Mouse (Mus musculus): Measurements from ENCODE around the gene Txndc8.

The Txndc8 gene

DNA sequence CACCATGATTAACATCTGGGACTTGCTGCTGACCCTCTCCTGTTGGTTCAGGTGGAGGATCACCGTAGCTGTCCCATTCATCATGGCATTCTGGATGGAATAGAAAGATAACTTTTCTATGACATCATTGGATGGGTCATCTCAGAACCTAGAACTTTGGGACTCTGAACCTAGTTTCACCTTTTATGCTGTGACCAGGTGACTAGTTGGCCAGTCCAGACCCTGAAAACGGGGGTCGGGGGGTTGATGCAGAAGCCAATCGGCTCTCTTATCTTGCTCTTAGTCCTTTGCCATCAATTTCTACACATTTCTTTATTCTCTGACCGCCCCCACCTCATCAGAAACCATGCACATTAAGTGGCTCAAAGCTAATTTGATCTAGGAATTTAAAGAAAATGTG is at the start of gene Txndc8:
Txndc8 (minus strand) TSS at position 101 of the 400 bp plus-strand sequence.
- in situ Hi-C loops (cut with MboI, MseI), result no loop called here

DNA sequence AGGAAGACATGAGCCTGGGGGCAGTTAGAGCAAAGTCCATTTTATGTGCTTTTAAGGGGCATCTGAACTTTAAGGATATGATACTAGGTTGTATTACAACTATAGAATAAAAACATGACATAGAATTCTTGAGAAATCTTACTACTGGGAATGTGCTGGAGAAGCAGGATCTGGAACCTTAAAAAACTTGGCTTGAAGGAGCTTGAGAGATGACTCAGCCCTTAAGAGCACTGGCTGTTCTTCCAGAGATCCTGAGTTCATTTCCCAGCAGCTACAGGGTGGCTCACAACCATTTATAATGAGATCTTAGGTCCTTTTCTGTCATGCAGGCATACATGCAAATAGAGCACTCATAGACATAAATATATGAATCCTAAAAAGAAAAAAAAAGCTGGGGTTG is 46.7 kb upstream of the Txndc8 start:
- in situ Hi-C loops (cut with MboI, MseI), result loop anchor here (10.0 kb wide), 1 partner anchor 151 kb away; no protein-coding TSS in a partner anchor

DNA sequence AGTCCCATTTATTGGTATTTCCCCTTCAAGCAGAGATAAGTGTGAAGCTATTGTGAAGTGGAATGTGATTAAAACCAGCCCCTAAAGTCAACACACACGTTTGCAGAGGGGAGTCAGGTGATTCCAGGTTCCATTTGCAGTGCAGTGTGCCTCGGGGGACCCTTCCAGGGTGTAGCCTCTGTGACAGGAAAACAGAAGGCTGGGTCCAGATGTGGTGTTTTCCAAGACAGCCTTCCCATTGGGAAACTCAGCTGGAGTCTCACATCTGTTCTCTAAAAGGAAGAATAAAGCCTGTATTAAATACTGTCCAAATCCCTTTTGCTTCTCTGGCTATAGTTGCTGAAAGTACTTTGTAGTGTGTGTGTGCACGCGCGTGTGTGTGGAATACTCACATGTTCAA is 45.5 kb upstream of the Txndc8 start:
- in situ Hi-C loops (cut with MboI, MseI), result loop anchor here (10.0 kb wide), 1 partner anchor 150 kb away; no protein-coding TSS in a partner anchor

DNA sequence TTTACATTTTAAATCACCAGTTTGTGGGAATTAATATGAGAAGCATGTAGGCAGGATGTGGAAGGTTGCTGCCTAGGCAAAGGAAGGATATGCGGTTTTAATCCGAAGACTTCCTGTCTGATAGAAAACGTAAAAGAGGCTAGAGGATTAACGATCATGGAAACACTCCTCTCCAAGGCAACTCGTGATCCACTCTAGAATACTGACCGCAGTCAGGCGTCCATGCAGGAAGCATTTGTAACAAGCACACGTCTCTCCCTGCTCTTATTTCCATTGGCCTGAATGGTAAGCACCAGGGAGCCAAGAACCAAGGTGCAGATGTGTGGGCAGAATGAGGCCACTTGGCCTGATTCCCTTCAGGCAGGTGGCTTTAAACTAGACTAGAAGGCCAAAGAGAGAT is 41.8 kb upstream of the Txndc8 start:
- in situ Hi-C loops (cut with MboI, MseI), result loop anchor here (10.0 kb wide), 1 partner anchor 146 kb away; no protein-coding TSS in a partner anchor

DNA sequence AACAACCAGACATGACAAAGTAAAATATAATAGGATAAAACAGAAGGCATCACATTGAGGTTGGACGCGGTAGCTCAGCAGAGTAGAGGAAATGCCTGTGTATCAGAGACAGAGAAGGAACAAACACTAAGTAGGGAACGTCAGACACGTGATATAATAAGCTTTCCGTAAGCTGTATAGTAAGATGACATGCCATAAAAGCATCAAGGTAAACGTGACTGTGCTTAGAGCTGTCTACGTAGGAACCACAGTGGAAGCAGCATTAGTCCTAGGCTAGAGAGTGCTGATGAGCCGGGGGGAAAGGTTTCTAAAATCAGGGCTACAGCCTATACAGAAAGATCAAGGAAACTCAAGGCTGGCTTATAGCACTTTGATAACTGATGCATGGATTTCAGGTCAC is 41.4 kb upstream of the Txndc8 start:
- in situ Hi-C loops (cut with MboI, MseI), result loop anchor here (10.0 kb wide), 1 partner anchor 145 kb away; no protein-coding TSS in a partner anchor

DNA sequence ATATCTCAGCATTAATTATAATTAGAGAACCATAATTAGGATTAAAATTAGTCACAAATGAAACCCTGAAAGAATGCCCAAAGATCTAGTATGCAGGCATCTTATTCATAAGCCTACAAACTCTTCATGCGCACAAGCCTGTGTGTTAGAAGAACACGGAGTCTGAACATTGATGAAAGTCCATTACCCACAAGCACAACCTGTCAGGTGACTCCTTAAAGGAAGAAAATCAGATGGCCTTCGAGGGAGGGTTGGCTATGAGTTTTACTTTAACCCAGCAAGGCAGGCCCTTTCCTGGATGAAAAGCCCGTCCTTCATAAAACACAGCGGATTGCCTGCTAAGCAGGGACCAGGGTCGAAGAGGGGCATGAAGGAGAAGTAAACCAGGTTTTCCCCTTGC is 35.9 kb upstream of the Txndc8 start:
- in situ Hi-C loops (cut with MboI, MseI), result no loop called here

DNA sequence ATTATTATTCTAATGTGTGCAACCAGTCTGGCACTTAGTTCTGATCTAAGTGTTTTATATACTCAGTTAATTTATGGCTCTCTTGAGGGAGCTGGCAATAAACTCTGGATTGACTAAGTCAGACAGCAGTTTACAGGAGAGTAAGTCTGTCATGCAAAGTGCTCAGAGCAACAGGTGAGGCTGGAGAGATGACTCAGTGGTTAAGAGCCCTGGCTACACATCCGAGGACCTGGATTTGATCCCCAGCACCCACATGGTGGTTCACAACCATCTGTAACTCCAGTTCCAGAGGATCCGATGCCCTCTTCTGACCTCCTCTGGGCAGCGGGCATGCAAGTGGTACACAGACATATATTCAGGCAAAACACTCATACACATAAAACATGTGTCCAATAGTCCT is 35.4 kb upstream of the Txndc8 start:
- in situ Hi-C loops (cut with MboI, MseI), result no loop called here

DNA sequence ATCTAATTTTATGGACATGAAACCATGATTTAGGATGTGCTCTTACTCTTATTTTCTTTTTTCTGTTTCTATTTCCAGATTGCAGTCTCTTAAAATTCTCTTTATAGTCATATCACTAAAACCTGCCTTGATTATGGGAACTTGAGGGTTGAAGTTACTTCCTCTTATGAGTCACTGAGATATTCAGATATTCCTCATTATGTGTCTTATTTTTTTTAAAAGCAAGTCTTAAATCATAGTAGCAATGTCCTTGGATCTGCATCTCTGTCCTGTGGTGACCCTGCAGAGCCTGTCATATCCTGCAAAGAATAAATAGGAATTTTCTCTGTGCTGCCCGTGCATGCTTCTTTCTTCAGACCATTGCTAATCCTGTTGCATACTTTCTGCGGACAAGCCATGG is 31.2 kb upstream of the Txndc8 start:
- in situ Hi-C loops (cut with MboI, MseI), result no loop called here

DNA sequence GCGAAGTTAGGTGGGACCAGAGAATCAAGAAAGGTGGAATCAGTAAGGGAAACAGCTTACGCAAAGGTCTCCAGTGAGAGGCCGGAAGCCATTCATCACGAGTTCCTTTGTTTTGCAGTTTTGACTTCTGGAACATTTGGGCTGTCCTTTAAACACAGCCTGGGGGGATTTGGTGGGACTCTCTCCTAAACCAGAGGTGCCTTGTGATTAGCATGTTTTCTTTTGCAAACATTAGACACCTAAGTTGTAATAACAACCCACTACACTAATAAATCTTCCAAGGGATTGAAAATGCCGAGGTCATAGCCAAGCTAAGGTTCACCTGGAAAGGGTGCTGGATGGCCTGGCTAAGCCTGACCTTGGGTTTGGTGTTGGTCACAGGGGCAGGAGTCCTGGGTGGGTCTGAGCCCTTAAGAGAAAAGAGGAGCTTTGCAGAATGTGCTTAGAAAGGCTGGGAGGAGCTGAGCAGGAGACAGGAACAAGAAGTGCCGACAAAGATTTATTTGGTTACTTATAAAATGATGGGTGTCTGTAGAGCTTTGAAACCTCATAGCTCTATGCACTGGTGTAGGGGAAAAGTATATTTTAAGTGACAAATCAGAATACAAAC is 28.3 kb upstream of the Txndc8 start:
- in situ Hi-C loops (cut with MboI, MseI), result loop anchor here (5.0 kb wide), 1 partner anchor 40 kb away; no protein-coding TSS in a partner anchor

DNA sequence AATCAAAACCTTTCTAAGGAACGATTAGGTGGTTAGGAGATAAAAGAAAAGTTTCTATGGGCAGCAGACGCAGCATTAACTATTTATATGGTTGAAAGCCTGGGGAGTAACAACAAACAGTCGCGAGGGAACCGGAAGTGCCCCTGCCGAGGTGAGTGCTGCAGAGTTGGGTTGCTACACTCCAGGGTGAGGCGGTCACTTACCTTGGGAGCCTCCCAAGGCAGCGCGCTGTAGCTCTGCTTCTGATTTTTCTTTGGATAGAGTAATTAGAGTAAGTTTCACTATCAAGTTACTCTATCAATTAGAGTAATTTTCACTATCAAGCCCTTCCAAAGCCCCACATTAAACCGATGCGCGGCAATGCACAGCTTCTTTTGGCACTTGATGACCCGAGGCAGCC is 25.7 kb upstream of the Txndc8 start:
- in situ Hi-C loops (cut with MboI, MseI), result loop anchor here (5.0 kb wide), 1 partner anchor 37 kb away; no protein-coding TSS in a partner anchor

DNA sequence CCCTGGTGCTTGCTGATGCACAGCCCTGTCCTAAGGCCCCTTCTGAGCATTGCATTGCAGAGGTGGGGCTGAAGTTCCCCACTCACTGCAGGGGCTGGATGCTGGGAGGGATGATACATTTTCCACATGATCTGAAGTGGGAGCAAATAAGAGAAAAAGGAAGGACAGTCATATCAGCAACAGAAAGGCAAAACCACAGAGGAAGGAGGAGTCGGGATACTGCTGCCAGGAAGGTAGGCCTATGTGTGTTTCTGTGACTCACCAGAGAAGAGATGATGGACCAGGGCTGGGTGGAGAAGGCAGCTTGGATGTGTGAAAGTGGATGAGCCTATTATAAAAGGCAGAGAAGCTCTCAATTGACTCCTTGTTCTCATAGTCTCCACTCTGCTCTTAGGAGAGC is 23.8 kb upstream of the Txndc8 start:
- in situ Hi-C loops (cut with MboI, MseI), result no loop called here

DNA sequence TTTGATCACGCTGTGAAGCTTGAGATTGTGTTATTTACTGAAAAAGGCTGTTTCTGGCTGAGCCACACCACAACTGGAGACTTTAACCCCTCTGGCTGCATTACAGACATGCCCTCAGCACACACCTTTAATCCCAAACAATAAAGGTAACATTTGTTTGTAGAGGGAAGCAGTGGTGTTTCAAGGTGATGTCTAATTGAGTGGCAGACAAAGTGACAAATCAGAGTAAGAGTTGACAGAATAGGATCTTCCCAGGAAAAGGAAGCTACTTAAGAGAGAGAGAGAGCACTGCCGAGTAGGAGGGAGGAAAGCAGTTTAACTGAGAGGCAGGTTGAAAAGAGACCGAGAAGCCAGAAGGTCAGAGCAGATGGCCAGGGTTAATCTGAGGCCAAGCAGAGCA is 5.4 kb downstream of the Txndc8 start:
- in situ Hi-C loops (cut with MboI, MseI), result no loop called here

DNA sequence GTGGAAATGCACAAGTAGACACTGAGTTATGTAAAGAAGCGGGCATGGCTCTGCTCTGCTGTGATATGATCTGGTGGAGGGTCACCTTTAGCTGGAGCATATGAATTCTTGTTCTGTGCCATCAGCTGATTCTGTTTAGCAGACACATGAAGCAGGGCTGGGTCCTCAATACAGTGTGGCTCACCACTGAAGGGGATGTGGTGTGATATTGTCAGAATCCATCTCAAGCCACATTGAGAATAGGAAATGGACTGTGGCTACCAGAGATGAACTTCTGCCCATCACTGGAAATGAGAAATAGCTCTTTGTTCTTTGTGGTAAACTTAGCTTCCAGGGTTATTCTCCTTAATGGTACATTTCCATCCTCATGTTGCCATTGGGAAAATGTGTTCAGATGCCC is 17.5 kb downstream of the Txndc8 start:
- in situ Hi-C loops (cut with MboI, MseI), result no loop called here

DNA sequence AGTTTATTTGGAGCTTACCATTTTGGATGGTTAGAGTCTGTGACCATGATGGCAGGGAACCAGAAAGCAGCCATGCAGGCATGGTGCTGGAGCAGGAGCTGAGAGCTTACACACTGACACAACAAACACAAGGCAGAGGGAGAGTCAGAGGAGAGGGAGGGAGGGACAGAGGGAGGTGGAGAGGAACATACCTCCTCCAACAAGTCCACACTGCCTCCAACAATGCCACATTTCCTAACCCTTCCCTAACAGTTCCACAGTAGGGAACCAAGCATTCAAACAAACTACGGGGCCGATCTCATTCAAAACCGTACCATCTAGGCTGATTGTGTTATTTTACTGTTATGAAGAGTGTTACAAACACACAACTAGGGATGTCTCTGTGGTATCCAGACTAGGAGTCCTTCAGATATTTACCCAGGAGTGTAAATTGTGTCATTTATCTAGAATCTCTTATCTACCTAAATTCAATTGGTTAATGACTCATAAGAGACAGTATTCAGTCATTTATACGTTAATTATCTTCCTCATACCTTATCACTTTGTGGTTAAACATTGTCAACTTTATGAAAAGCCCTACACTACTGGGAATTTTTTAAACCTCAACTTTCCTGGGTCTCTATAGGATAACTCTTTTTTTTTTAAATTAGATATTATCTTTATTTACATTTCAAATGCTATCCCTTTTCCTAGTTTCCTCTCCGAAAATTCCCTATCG is 34.4 kb downstream of the Txndc8 start:
- in situ Hi-C loops (cut with MboI, MseI), result loop anchor here (10.0 kb wide), 1 partner anchor 1750 kb away; no protein-coding TSS in a partner anchor

DNA sequence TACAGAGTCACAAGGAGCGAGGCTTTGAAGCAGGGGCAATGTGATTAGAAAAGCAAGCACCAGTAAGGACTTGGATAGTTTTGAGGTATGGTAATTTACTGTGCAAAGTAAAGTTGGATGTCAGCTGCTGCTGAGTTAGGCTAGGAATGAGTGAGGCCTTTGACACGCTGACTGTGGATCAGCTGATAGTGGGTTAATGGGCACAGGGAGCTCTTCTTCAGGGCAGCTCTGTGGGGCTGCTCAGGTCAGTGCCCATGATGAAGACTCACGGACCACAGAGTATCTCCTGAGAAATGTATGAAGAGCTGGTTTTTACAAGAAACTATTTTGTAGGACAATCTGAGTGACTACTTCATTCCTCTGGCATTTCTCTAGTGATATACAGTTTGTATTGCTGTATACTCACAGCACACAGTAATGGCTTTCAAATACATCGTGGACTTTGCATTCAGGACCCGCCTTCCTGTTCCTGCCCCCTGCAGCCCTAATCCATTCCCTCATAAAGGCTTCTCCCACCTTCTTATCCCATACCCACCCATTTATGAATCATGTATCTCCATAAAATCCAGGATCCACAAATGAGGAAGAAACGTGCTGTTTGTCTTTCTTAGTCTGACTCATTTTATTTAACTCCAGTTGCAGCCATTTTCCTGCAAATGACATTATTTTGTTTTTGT is 35.2 kb downstream of the Txndc8 start:
- in situ Hi-C loops (cut with MboI, MseI), result loop anchor here (10.0 kb wide), 1 partner anchor 1749 kb away; no protein-coding TSS in a partner anchor

DNA sequence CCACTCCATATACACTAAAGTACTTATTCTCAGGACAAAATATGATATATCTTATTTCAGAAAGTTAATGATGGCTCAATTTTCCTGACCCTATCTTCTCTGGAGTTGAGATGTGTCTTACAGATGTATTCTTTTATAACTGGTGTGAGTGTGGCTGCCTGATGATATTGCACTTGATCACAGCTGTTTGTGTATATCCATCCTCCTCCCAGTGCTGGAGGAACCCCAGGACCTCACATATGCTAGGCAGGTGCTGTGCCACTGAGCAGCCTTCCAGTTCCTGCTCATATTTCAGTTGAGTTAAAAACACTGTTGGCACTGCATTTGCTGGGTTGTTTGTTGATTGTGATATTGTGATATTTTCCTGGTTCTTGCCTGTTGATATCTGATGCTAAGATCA is 38.6 kb downstream of the Txndc8 start:
- in situ Hi-C loops (cut with MboI, MseI), result loop anchor here (10.0 kb wide), 1 partner anchor 1745 kb away; no protein-coding TSS in a partner anchor

DNA sequence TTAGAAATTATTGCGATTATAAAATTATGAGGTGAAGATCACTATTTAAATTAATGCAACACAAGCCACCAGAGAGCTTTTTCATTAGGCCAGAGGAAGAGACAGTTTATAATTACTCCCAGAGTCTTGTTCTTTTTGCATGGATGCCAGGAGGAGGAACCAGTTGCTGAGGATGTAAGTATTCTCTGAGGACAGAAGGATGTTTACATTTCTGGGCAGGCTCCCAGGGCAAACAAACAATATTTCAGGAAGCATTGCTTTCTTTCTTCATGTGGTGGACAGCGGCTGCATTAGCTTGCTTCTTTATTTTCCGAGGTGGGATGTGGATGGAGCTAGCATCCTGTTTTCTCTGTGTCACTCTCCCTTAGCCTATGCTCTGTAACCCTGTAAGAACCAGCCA is 41.7 kb downstream of the Txndc8 start:
- in situ Hi-C loops (cut with MboI, MseI), result no loop called here

DNA sequence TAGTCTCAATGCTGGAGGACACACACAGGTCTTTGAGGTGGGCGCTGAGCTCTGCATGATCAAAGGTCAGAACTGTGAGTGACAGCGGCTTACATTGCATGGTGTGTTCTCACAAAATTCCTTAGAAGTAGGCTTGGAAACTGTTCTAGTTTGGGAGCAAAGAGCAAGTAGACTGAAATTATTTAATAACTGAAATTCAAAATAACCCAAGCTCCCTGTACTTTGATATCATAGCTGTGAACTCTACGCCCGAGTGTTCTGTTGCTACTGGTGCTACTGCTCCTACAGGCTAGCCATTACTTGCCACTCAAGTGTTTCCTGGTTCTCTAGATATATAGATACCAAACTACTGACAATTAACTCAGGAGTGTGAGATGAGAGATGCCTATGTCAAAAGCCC is 43.4 kb downstream of the Txndc8 start:
- in situ Hi-C loops (cut with MboI, MseI), result no loop called here

DNA sequence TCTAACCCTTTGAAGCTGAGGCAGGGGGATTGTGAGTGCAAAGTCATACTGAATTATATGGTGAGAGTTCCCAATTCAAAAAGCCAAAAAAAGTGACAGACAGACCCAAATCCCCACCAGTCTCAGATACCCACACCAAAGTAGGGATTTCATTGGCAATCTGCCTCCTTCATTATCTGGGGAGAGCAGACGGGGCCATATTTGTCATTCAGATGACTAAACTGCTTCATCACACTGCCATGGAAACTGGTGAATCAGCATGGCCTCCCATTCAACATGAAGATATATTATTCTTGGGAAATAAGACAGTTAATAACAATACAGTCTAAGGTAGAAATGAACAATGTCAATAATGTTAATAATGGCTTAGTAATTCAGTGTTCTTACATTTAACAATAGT is 44.8 kb downstream of the Txndc8 start:
- in situ Hi-C loops (cut with MboI, MseI), result no loop called here

DNA sequence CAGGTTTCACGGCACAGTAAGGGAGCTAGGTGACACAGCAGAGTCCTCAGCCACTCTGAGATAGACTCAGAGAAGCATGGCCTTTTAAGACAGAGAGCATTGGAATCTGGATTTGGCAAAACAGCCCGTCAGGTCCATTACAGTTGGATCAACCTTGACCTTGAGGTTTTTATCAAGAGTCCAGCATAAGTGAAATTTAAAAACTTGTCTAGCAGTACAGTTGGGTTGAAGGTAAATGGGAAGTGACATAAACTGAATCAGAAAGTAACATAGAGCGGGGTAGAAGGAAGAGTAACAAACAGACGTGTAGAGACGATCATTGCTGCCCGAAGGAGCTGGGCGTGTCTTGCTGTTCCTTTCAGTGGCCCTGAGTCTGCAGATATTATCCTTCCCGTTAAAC is 49.9 kb downstream of the Txndc8 start:
- in situ Hi-C loops (cut with MboI, MseI), result no loop called here

DNA sequence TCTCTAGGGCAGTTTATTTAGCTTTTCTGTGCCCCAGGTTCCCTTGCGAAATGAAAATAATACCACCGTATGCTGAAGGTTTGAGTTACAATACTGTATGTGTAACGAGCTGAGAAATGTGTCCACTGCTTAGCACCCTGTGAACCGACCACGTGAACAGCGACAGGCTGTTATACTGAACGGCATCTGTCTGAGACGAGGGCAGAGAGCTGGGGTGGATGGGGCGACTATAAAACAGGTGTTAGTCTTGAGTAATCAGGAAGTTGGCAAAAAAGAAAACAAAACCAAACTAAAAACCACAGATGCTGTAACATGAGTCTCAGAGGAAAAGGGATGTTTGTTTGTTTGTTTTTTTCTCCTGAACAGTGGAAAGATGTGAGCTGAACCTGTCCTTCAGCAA is 50.8 kb downstream of the Txndc8 start:
- in situ Hi-C loops (cut with MboI, MseI), result no loop called here
